Mouse (Mus musculus) G1E (cell line): ENCODE measurements around the gene Fam71f2.
A peak's percentile ranks its signal among the peaks of the same experiment; 100 is the strongest.

Source experiments
- CTCF ChIP-seq: IDR thresholded peaks from 2 replicates; pipeline ENCODE4 v1.5.1; 2012; ENCODE audit warnings: low read depth, low read length, inconsistent platforms, mixed read lengths
- GATA1 ChIP-seq: IDR thresholded peaks from 2 replicates; pipeline ENCODE4 v1.6.1; 2012; ENCODE audit warnings: borderline replicate concordance, low read length, inconsistent platforms, mixed read lengths
- GATA2 ChIP-seq: IDR thresholded peaks from 2 replicates; pipeline ENCODE4 v1.6.1; 2012; ENCODE audit warnings: low read depth, low read length, inconsistent platforms, borderline replicate concordance
- POLR2AphosphoS5 ChIP-seq: IDR thresholded peaks from 2 replicates; pipeline ENCODE4 v1.6.1; 2012; ENCODE audit warnings: low read depth, low read length, inconsistent platforms; ENCODE audit not compliant: insufficient replicate concordance
- TAL1 ChIP-seq: conservative IDR thresholded peaks from 2 replicates; pipeline ENCODE4 v1.6.1; 2012; ENCODE audit warnings: low read depth, low read length, inconsistent platforms, mixed read lengths

DNA sequence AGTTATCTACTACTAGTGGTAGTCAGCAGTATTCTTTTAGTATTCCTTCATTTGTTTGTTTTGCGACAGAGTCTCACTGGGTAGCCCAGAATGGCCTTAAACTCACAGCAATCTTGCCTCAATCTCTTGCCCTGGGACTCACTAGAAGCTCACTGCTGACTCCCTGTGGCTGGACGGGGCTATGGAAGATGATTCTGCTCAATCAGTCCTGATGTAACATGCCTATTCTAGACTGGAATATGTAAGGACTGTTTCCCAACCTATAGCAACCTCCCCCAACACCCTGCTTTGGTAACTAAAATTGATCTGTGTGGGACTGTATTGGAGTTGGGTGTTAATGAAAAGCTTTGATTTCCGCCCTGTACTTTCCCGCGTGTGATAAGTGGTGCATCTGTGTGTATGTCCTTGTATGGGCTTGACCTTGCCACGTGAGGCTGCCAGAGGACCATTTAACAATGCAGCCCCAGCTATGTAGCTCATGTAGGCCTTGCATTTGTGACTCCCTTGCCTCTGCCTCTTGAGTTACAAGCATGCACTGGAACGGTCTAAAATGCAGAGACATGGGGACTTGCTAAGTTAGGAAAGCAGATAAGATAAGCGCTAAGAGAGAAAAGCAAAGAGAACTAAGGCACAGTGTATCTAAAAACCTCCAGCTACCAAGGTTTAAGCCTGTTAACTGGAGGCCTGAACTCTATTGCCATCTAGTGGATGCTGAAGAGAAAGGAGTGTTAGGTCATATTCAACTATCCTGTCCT, 703 bp upstream of the Fam71f2 start:
- TF ChIP-seq CTCF (peak; percentile 38; the same call in 1 of the 2 replicates), TAL1 (no peak), GATA1 (no peak), POLR2AphosphoS5 (no peak), GATA2 (no peak)
